Mouse (Mus musculus) ES-E14 (cell line): Measurements from ENCODE around the gene Cnga4. TPM values are rescaled to one million over a fixed set of nuclear protein-coding genes. Genes with fewer than 3 reads are reported as not detected.

ENCODE experiments used
- DNase-seq: peaks from one replicate; pipeline ENCODE4 v3.0.0-alpha.2; 2013; ENCODE audit warnings: low read depth, low spot score
- H3K27ac ChIP-seq: 2 replicates; pipeline ENCODE4 v1.5.1; 2012; ENCODE audit warnings: low read depth, mild to moderate bottlenecking, low read length, moderate library complexity, mixed read lengths; ENCODE audit not compliant: poor library complexity, insufficient read depth, severe bottlenecking
- H3K36me3 ChIP-seq: 2 replicates; pipeline ENCODE4 v1.6.1; 2012; ENCODE audit warnings: mild to moderate bottlenecking, low read length, moderate library complexity, mixed read lengths; ENCODE audit not compliant: control insufficient read depth, poor library complexity, insufficient read depth, severe bottlenecking
- H3K4me1 ChIP-seq, 2 experiments: fragments of 150-350 bp in 1 of 2; sonication (generic) in 1 of 2; 2 replicates each; pipeline ENCODE4 v1.6.1; 2012; ENCODE audit warnings: low read length in 2 of 2, mild to moderate bottlenecking in 1 of 2, mixed read lengths in 1 of 2; ENCODE audit not compliant: control insufficient read depth in 2 of 2, insufficient read depth in 2 of 2, poor library complexity in 1 of 2
- H3K4me3 ChIP-seq, 2 experiments: fragments of 150-350 bp in 1 of 2; sonication (generic) in 1 of 2; 2 replicates each; pipeline ENCODE4 v1.5.1; 2012; ENCODE audit warnings: low read length in 2 of 2, low read depth in 1 of 2, mild to moderate bottlenecking in 1 of 2, mixed read lengths in 1 of 2; ENCODE audit not compliant: insufficient read depth in 1 of 2, poor library complexity in 1 of 2, severe bottlenecking in 1 of 2
- H3K9ac ChIP-seq: 2 replicates; pipeline ENCODE4 v1.6.1; 2012; ENCODE audit warnings: low read depth, mild to moderate bottlenecking, low read length, mixed read lengths; ENCODE audit not compliant: poor library complexity, insufficient read depth, severe bottlenecking
- H3K9me3 ChIP-seq: fragments of 150-350 bp; sonication (generic); 2 replicates; pipeline ENCODE4 v1.6.1; 2012; ENCODE audit warnings: low read depth, mild to moderate bottlenecking, low read length; ENCODE audit not compliant: control insufficient read depth, insufficient read depth
- CHD2 ChIP-seq: IDR thresholded peaks from 2 replicates; pipeline ENCODE4 v1.6.1; 2014; ENCODE audit warnings: mild to moderate bottlenecking, low read depth, low read length, inconsistent platforms
- HCFC1 ChIP-seq: IDR thresholded peaks from 2 replicates; pipeline ENCODE4 v1.6.1; 2012; ENCODE audit warnings: low read length, inconsistent platforms, borderline replicate concordance; ENCODE audit not compliant: insufficient read depth
- MAFK ChIP-seq: IDR thresholded peaks from 2 replicates; pipeline ENCODE4 v1.6.1; 2014; ENCODE audit warnings: mild to moderate bottlenecking, low read depth, low read length, inconsistent platforms; ENCODE audit not compliant: insufficient read depth
- ZC3H11A ChIP-seq: IDR thresholded peaks from 2 replicates; pipeline ENCODE4 v1.6.1; 2012; ENCODE audit warnings: low read depth, mild to moderate bottlenecking, inconsistent platforms, low read length, borderline replicate concordance
- ZNF384 ChIP-seq: IDR thresholded peaks from 2 replicates; pipeline ENCODE4 v1.6.1; 2012; ENCODE audit warnings: low read depth, low read length, inconsistent platforms
- in situ Hi-C, 2 experiments: fragments of 600-800 bp; cut with MboI; formaldehyde crosslinking; loops; one replicate each; pipeline ENCODE4 v1.15.1; 2025; ENCODE audit warnings: low sequenced_read_pairs in 2 of 2, inconsistent platforms in 1 of 2; ENCODE audit not compliant: unreplicated experiment in 2 of 2
- total RNA-seq: library from RNA; depleted of rRNA; stranded (reverse); fragments of 300-350 nt; gene quantifications from 2 replicates; pipeline ENCODE4 v1.2.3, GENCODE M21; 2012

Gene Cnga4
- total RNA-seq, 1 experiment: 0.13 TPM

DNA sequence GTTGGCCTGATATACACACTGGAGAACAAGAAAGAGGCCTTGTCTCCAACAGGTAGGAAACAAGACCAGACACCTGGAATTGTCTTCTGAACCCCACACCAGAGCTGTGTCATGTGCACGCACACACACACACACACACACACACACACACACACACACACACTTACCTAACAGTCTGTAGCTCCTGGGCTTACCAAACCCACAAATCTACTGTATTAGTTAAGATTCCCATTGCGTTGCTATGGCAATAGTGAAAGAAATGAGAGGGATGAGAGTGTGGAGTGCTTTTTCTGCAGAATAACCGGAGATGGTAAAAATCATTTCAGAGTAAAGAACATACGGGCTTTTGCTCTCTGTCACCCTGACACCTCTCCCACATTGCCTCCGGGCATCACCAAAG is 13.7 kb downstream of the Cnga4 start:
- H3K36me3 ChIP-seq: no peaks in the 10 kb centered on the region
- in situ Hi-C loops: loop anchor here in 1 of 2 experiments (10.0 kb wide), 1 partner anchor 57 kb away; no protein-coding TSS in a partner anchor
- no peak overlapping the region for H3K27ac ChIP-seq
- no peak overlapping the region for H3K9ac ChIP-seq
- H3K4me3 ChIP-seq: no peak overlapping the region
- TF ChIP-seq ZNF384: no peak
- TF ChIP-seq MAFK: no peak
- no peak for TF ChIP-seq HCFC1
- TF ChIP-seq CHD2: no peak
- no peak for TF ChIP-seq ZC3H11A
- no peaks in the 10 kb centered on the region for H3K9me3 ChIP-seq
- no peaks in the 10 kb centered on the region for H3K4me1 ChIP-seq
- DNase-seq: no peak

GRCm38 (mm10) chr7:105420903-105421302 is 16.5 kb downstream of the Cnga4 start:
- Histone ChIP-seq H3K36me3 (no peaks in the 10 kb centered on the region), H3K9ac (no peak overlapping the region), H3K27ac (no peak overlapping the region), H3K9me3 (no peaks in the 10 kb centered on the region), H3K4me1 (peaks cover 0 to 2% of the 10 kb centered on the region in 2 experiments; a peak in 1 of 4 replicates), H3K4me3 (no peak overlapping the region)
- no peak for DNase-seq
- in situ Hi-C loops: no loop called here
- TF ChIP-seq HCFC1: no peak
- no peak for TF ChIP-seq MAFK
- no peak for TF ChIP-seq ZNF384
- no peak for TF ChIP-seq ZC3H11A
- TF ChIP-seq CHD2: no peak

GRCm38 (mm10) chr7:105424368-105424767 is 20.0 kb downstream of the Cnga4 start:
- Histone ChIP-seq H3K36me3 (no peaks in the 10 kb centered on the region), H3K4me1 (peaks cover 0 to 2% of the 10 kb centered on the region in 2 experiments; a peak in 2 of 4 replicates), H3K27ac (no peak overlapping the region), H3K4me3 (no peak overlapping the region), H3K9me3 (no peaks in the 10 kb centered on the region), H3K9ac (no peak overlapping the region)
- no peak for DNase-seq
- TF ChIP-seq CHD2 (no peak), HCFC1 (no peak), ZC3H11A (no peak), ZNF384 (no peak), MAFK (no peak)
- in situ Hi-C loops: no loop called here

GRCm38 (mm10) chr7:105425424-105426043 is 21.2 kb downstream of the Cnga4 start, which contains the start of gene Cckbr:
Cckbr (plus strand) TSS chr7:105425731.
- Histone ChIP-seq H3K4me1 (peaks cover 0 to 2% of the 10 kb centered on the region in 2 experiments; a peak in 2 of 4 replicates), H3K9ac (peak within 1 kb of the TSS; percentile 18), H3K27ac (no peak within 1 kb of the TSS), H3K36me3 (no peaks in the 10 kb centered on the region), H3K9me3 (no peaks in the 10 kb centered on the region), H3K4me3 (peak within 1 kb of the TSS; percentile 57 to 65)
- in situ Hi-C loops: no loop called here
- peak; percentile 54 for DNase-seq
- no peak for TF ChIP-seq ZC3H11A
- no peak for TF ChIP-seq MAFK
- no peak for TF ChIP-seq CHD2

DNA sequence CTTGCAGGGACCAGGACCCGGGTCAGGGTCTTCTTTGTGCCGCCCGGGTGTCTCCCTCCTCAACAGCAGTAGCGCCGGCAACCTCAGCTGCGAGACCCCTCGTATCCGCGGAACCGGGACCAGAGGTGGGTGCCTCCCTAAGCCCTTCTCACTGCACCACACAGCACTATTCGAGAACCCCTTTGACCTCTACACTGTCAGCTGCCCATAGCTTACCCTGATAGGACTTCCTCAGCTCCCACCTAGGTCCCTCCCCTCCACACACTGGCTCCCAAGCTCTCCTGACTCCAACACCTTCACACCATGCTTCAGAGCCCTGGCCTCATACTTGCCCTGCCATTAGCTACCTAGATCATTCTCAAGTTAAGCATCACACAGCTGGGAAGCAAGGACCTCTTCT is 21.7 kb downstream of the Cnga4 start:
- Histone ChIP-seq H3K4me3 (peak overlapping the region; percentile 57 to 65), H3K27ac (no peak overlapping the region), H3K36me3 (no peaks in the 10 kb centered on the region), H3K9me3 (no peaks in the 10 kb centered on the region), H3K4me1 (peaks cover 0 to 2% of the 10 kb centered on the region in 2 experiments; a peak in 2 of 4 replicates), H3K9ac (peak overlapping the region; percentile 18; the same call in 1 of the 2 replicates)
- in situ Hi-C loops: no loop called here
- no peak for TF ChIP-seq CHD2
- no peak for TF ChIP-seq HCFC1
- TF ChIP-seq MAFK: no peak
- TF ChIP-seq ZC3H11A: no peak
- no peak for TF ChIP-seq ZNF384
- no peak for DNase-seq
